Mouse (Mus musculus) MEL (cell line): Measurements from ENCODE around the gene Olfr160. TPM values are rescaled to one million over a fixed set of nuclear protein-coding genes. Genes with fewer than 3 reads are reported as not detected.

Experiments used
- DNase-seq: peaks from one replicate; pipeline ENCODE4 v3.0.0; 2011; ENCODE audit warnings: low read depth, low spot score
- H3K27ac ChIP-seq: 2 replicates; pipeline ENCODE4 v1.5.1; 2012; ENCODE audit warnings: low read depth, mild to moderate bottlenecking, control low read depth, low read length, moderate library complexity; ENCODE audit not compliant: control insufficient read depth
- H3K27me3 ChIP-seq, 2 experiments: fragments of 150-350 bp in 1 of 2; sonication (generic) in 1 of 2; 2 replicates each; pipeline ENCODE4 v1.6.1; 2012; ENCODE audit warnings: low read length in 2 of 2, mild to moderate bottlenecking in 2 of 2, improper control_type of control experiment in 1 of 2, moderate library complexity in 1 of 2; ENCODE audit not compliant: insufficient read depth in 2 of 2, control insufficient read depth in 1 of 2
- H3K36me3 ChIP-seq, 2 experiments: 2 replicates each; pipeline ENCODE4 v1.6.1; 2012 to 2014; ENCODE audit warnings: low read length in 2 of 2, improper control_type of control experiment in 1 of 2, inconsistent platforms in 1 of 2, mild to moderate bottlenecking in 1 of 2; ENCODE audit not compliant: insufficient read depth in 2 of 2, control insufficient read depth in 1 of 2
- H3K4me1 ChIP-seq, 2 experiments: fragments of 150-350 bp in 1 of 2; sonication (generic) in 1 of 2; 2 replicates each; pipeline ENCODE4 v1.6.1; 2012; ENCODE audit warnings: low read length in 2 of 2, improper control_type of control experiment in 1 of 2, mild to moderate bottlenecking in 1 of 2; ENCODE audit not compliant: insufficient read depth in 2 of 2, control insufficient read depth in 1 of 2
- H3K4me3 ChIP-seq, 2 experiments: fragments of 150-350 bp in 1 of 2; sonication (generic) in 1 of 2; 2 replicates each; pipeline ENCODE4 v1.5.1; 2012; ENCODE audit warnings: low read depth in 2 of 2, low read length in 2 of 2, mild to moderate bottlenecking in 2 of 2, moderate library complexity in 2 of 2, control low read depth in 1 of 2, improper control_type of control experiment in 1 of 2; ENCODE audit not compliant: control insufficient read depth in 1 of 2, insufficient read depth in 1 of 2
- H3K79me2 ChIP-seq: 2 replicates; pipeline ENCODE4 v1.6.1; 2012; ENCODE audit warnings: mild to moderate bottlenecking, low read length, moderate library complexity; ENCODE audit not compliant: control insufficient read depth, poor library complexity, insufficient read depth
- H3K9ac ChIP-seq: 2 replicates; pipeline ENCODE4 v1.6.1; 2012; ENCODE audit warnings: low read depth, mild to moderate bottlenecking, control low read depth, low read length, moderate library complexity; ENCODE audit not compliant: control insufficient read depth, poor library complexity, severe bottlenecking
- H3K9me3 ChIP-seq: fragments of 150-350 bp; sonication (generic); replicated peaks from 2 replicates; pipeline ENCODE4 v1.6.1; 2012; ENCODE audit warnings: mild to moderate bottlenecking, low read length, improper control_type of control experiment, moderate library complexity; ENCODE audit not compliant: insufficient read depth
- BHLHE40 ChIP-seq: IDR thresholded peaks from 2 replicates; pipeline ENCODE4 v1.6.1; 2012; ENCODE audit warnings: low read depth, mild to moderate bottlenecking, inconsistent platforms, low read length, improper control_type of control experiment, borderline replicate concordance
- CHD1 ChIP-seq: IDR thresholded peaks from 2 replicates; pipeline ENCODE4 v1.6.1; 2012; ENCODE audit warnings: low read depth, mild to moderate bottlenecking, inconsistent platforms, low read length, improper control_type of control experiment
- CHD2 ChIP-seq: IDR thresholded peaks from 2 replicates; pipeline ENCODE4 v1.6.1; 2011; ENCODE audit warnings: low read length, improper control_type of control experiment
- CTCF ChIP-seq, 3 experiments: IDR thresholded peaks in 2 of 3; conservative IDR thresholded peaks in 1 of 3; 2 replicates each; pipeline ENCODE4 v1.5.1; 2011 to 2012; ENCODE audit warnings: low read length in 3 of 3, low read depth in 2 of 3, mild to moderate bottlenecking in 2 of 3, improper control_type of control experiment in 1 of 3, inconsistent platforms in 1 of 3, mixed read lengths in 1 of 3, moderate library complexity in 1 of 3; ENCODE audit not compliant: control insufficient read depth in 1 of 3, insufficient read depth in 1 of 3, poor library complexity in 1 of 3, severe bottlenecking in 1 of 3
- E2F4 ChIP-seq: IDR thresholded peaks from 2 replicates; pipeline ENCODE4 v1.6.1; 2011; ENCODE audit warnings: low read depth, low read length, improper control_type of control experiment, borderline replicate concordance
- ELF1 ChIP-seq: IDR thresholded peaks from 2 replicates; pipeline ENCODE4 v1.6.1; 2014; ENCODE audit warnings: low read depth, mild to moderate bottlenecking, inconsistent platforms, low read length, improper control_type of control experiment, moderate library complexity
- EP300 ChIP-seq, 2 experiments: IDR thresholded peaks; 2 replicates each; pipeline ENCODE4 v1.6.1; 2011; ENCODE audit warnings: improper control_type of control experiment in 2 of 2, low read length in 2 of 2, low read depth in 1 of 2, mild to moderate bottlenecking in 1 of 2
- ETS1 ChIP-seq: IDR thresholded peaks from 2 replicates; pipeline ENCODE4 v1.6.1; 2012; ENCODE audit warnings: low read depth, mild to moderate bottlenecking, inconsistent platforms, low read length, improper control_type of control experiment, moderate library complexity
- GABPA ChIP-seq: IDR thresholded peaks from 2 replicates; pipeline ENCODE4 v1.6.1; 2012; ENCODE audit warnings: low read depth, mild to moderate bottlenecking, inconsistent platforms, low read length, improper control_type of control experiment, moderate library complexity
- JUND ChIP-seq: IDR thresholded peaks from 2 replicates; pipeline ENCODE4 v1.6.1; 2011; ENCODE audit warnings: low read depth, mild to moderate bottlenecking, improper control_type of control experiment, low read length
- MAFK ChIP-seq: IDR thresholded peaks from 2 replicates; pipeline ENCODE4 v1.6.1; 2011; ENCODE audit warnings: low read depth, mild to moderate bottlenecking, low read length, improper control_type of control experiment, borderline replicate concordance
- MAX ChIP-seq: IDR thresholded peaks from 2 replicates; pipeline ENCODE4 v1.6.1; 2011; ENCODE audit warnings: low read length, improper control_type of control experiment
- MAZ ChIP-seq: IDR thresholded peaks from 2 replicates; pipeline ENCODE4 v1.6.1; 2012; ENCODE audit warnings: low read depth, mild to moderate bottlenecking, inconsistent platforms, low read length, improper control_type of control experiment
- MXI1 ChIP-seq: IDR thresholded peaks from 2 replicates; pipeline ENCODE4 v1.6.1; 2011; ENCODE audit warnings: mild to moderate bottlenecking, low read depth, low read length, improper control_type of control experiment
- MYC ChIP-seq: IDR thresholded peaks from 2 replicates; pipeline ENCODE4 v1.6.1; 2011; ENCODE audit warnings: low read depth, mild to moderate bottlenecking, low read length, improper control_type of control experiment, moderate library complexity
- POLR2A ChIP-seq, 2 experiments: IDR thresholded peaks; 2 replicates each; pipeline ENCODE4 v1.6.1; 2011 to 2012; ENCODE audit warnings: low read length in 2 of 2, mild to moderate bottlenecking in 2 of 2, control low read depth in 1 of 2, improper control_type of control experiment in 1 of 2, low read depth in 1 of 2, moderate library complexity in 1 of 2; ENCODE audit not compliant: control insufficient read depth in 1 of 2, insufficient read depth in 1 of 2, poor library complexity in 1 of 2
- SIN3A ChIP-seq: IDR thresholded peaks from 2 replicates; pipeline ENCODE4 v1.6.1; 2012; ENCODE audit warnings: low read length, improper control_type of control experiment, inconsistent platforms
- TCF12 ChIP-seq: IDR thresholded peaks from 2 replicates; pipeline ENCODE4 v1.6.1; 2014; ENCODE audit warnings: low read depth, mild to moderate bottlenecking, inconsistent platforms, low read length, improper control_type of control experiment, moderate library complexity
- ZMIZ1 ChIP-seq: IDR thresholded peaks from 2 replicates; pipeline ENCODE4 v1.6.1; 2012; ENCODE audit warnings: low read depth, mild to moderate bottlenecking, inconsistent platforms, low read length, improper control_type of control experiment, moderate library complexity
- polyA plus RNA-seq, 2 experiments: library from polyadenylated mRNA; stranded (reverse) in 1 of 2; unstranded in 1 of 2; fragments of >175 nt in 1 of 2; fragments of >200 nt in 1 of 2; gene quantifications; 2 replicates each; pipeline versions ENCODE4 v1.2.1 to v1.2.4; 2012; ENCODE audit warnings: low replicate concordance in 2 of 2, low read depth in 1 of 2; ENCODE audit not compliant: insufficient read length in 2 of 2, insufficient read depth in 1 of 2, missing spikeins in 1 of 2
- total RNA-seq: library from RNA; depleted of rRNA; stranded (reverse); fragments of 300-350 nt; gene quantifications from 2 replicates; pipeline ENCODE4 v1.2.3, GENCODE M21; 2012

Gene Olfr160
- total and polyA plus RNA-seq, 3 experiments, result not detected

DNA sequence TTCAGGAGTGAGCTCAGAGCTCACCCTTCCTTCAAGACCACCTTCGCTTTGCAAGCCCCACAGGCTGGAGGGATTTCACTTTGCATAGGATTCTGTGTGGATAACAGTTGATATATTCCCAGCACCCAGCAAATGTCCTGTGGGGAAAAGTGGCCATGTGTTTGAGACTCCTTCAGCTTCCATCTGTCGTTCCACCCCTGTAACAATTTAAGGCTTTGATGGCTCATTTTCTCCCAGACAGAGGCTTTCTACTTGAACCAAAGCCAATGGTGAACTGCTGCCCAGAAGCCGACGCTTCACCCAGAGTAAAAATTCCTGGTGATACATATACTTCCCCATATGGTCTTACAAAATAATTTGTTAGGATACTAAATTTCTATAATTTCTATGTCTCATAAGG lies 40.8 kb downstream of the Olfr160 start:
- no peak overlapping the region for H3K27ac ChIP-seq
- no peak overlapping the region for H3K9ac ChIP-seq
- no peaks in the 10 kb centered on the region for H3K36me3 ChIP-seq
- TF ChIP-seq CTCF (IDR thresholded peaks at IDR 0.05 in 2 of 3, conservative IDR thresholded peaks at IDR 0.05 in 1 of 3; ENCODE audit: control insufficient read depth in 1 of 3, insufficient read depth in 1 of 3, low read depth in 2 of 3, low read length in 3 of 3, poor library complexity in 1 of 3, severe bottlenecking in 1 of 3) (no peak), MXI1 (no peak), E2F4 (no peak), MAFK (no peak), CHD1 (no peak), POLR2A (IDR thresholded peaks at IDR 0.05; ENCODE audit: control insufficient read depth in 1 of 2, insufficient read depth in 1 of 2, low read depth in 1 of 2, low read length in 2 of 2, poor library complexity in 1 of 2) (no peak), ZMIZ1 (no peak), EP300 (IDR thresholded peaks at IDR 0.05; ENCODE audit: low read depth in 1 of 2, low read length in 2 of 2) (no peak), SIN3A (no peak), JUND (no peak)
- no peaks in the 10 kb centered on the region for H3K79me2 ChIP-seq
- H3K4me3 ChIP-seq, result no peak overlapping the region
- no peaks in the 10 kb centered on the region for H3K9me3 ChIP-seq
- peaks cover 0 to 5% of the 10 kb centered on the region in 2 experiments; a peak in 3 of 4 replicates for H3K27me3 ChIP-seq
- no peaks in the 10 kb centered on the region for H3K4me1 ChIP-seq
- no peak for DNase-seq

DNA sequence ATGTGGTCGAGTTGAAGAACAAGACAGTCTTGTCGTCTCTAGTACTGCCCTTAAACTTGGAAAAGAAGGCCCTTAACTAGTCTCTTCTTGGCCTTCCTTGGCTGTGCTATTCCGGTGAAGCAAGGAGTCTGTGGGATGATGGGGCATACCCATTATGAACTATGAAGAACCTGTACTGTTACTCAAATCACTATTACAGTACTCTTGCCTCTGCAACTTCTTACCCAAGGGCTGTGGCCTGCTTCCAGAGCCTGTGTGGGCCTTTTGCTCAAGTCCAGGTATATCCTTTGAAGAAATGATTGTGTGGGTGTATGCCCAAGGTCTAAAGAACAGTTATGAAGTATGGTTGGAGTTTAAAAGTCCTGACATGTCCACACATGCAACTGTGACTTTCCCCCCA lies 45.8 kb downstream of the Olfr160 start:
- no peak overlapping the region for H3K27ac ChIP-seq
- no peak for TF ChIP-seq BHLHE40
- TF ChIP-seq MAX, result no peak
- TF ChIP-seq ETS1, result no peak
- TF ChIP-seq ZMIZ1, result no peak
- no peak for TF ChIP-seq GABPA
- TF ChIP-seq TCF12, result no peak
- TF ChIP-seq CHD1, result no peak
- TF ChIP-seq ELF1, result no peak
- no peak for TF ChIP-seq MYC
- no peak for TF ChIP-seq POLR2A (IDR thresholded peaks at IDR 0.05; ENCODE audit: control insufficient read depth in 1 of 2, insufficient read depth in 1 of 2, low read depth in 1 of 2, low read length in 2 of 2, poor library complexity in 1 of 2)
- no peak for TF ChIP-seq CHD2
- no peak for TF ChIP-seq EP300 (IDR thresholded peaks at IDR 0.05; ENCODE audit: low read depth in 1 of 2, low read length in 2 of 2)
- no peak for TF ChIP-seq E2F4
- TF ChIP-seq MAZ, result no peak
- no peak for DNase-seq
- H3K36me3 ChIP-seq, result peaks cover 0 to 20% of the 10 kb centered on the region in 2 experiments; a peak in 2 of 4 replicates
- no peaks in the 10 kb centered on the region for H3K79me2 ChIP-seq
- H3K27me3 ChIP-seq, result no peaks in the 10 kb centered on the region; a peak in 1 of 4 replicates
- peaks cover 22 to 32% of the 10 kb centered on the region in 2 experiments for H3K4me1 ChIP-seq
- H3K9me3 ChIP-seq, result no peaks in the 10 kb centered on the region
- H3K9ac ChIP-seq, result no peak overlapping the region
- no peak overlapping the region for H3K4me3 ChIP-seq
